In the genomic region with DNA sequence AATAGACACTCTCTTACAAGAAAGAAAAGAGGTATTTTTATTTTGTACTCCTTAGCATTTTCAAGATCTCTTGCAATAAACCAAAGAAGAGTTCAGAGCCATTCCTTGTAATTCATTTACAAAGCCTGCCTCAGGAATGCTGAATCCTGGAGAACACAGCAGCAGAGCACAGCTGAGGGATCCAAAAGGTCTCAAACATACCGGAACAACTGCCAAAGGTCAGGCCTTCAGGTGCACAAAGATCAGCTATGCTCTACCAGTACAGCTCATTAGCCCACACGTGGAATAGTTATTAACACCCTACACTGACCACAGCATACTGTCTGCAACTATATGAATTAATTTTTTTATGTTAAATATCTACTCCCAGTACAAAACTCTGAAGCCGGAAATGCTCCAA, we compare ENCODE assay signal across 20 mouse cellular contexts. TPM values are rescaled to one million over a fixed set of nuclear protein-coding genes. Genes with fewer than 3 reads are reported as not detected.
DNase-seq lines count a peak whose midpoint lies in the region; ATAC-seq and TF ChIP-seq lines count a peak whose summit lies in the region.
"Had no signal": no experiment of that assay in that cellular context is flagged by ENCODE, and none has a peak within 500 bp of the region (broad histone marks: within the 10 kb centered on the region; RNA-seq: fewer than 3 reads in every experiment).

No protein-coding gene starts in this region.

- H3K9me3 ChIP-seq in kidney, postnatal 0 days (replicated peaks; ENCODE audit: low read length) = no peaks in the 10 kb centered on the region
- H3K9me3 ChIP-seq: embryonic facial prominence, embryonic 15.5 days; forebrain, embryonic 10.5 days; heart, embryonic 12.5 days; hindbrain, embryonic 10.5 days had no signal

- no peaks in the 10 kb centered on the region for H3K4me1 ChIP-seq in kidney, postnatal 0 days (replicated peaks; ENCODE audit: insufficient read depth, low read length)
- H3K4me1 ChIP-seq: embryonic facial prominence, embryonic 15.5 days; forebrain, embryonic 10.5 days; heart, embryonic 12.5 days; hindbrain, embryonic 10.5 days had no signal

- H3K4me2 ChIP-seq in kidney, postnatal 0 days (ENCODE audit: low read length) = no peak overlapping the region
- H3K4me2 ChIP-seq: embryonic facial prominence, embryonic 15.5 days; heart, embryonic 12.5 days; hindbrain, embryonic 14.5 days had no signal

- no peaks in the 10 kb centered on the region for H3K27me3 ChIP-seq in kidney, postnatal 0 days (ENCODE audit: insufficient read depth, low read length)
- H3K27me3 ChIP-seq: embryonic facial prominence, embryonic 15.5 days; heart, embryonic 12.5 days had no signal

- 0 out of 2 replicates have a peak, but pooled peaks cover 2% of the 10 kb centered on the region for H3K36me3 ChIP-seq in kidney, postnatal 0 days (ENCODE audit: insufficient read depth, low read length)

- H3K9ac ChIP-seq in kidney, postnatal 0 days (ENCODE audit: low read depth, low read length) = no peak overlapping the region
- H3K9ac ChIP-seq: embryonic facial prominence, embryonic 15.5 days; heart, embryonic 12.5 days; hindbrain, embryonic 14.5 days had no signal

- no peak overlapping the region for H3K27ac ChIP-seq in kidney, postnatal 0 days
- H3K27ac ChIP-seq: embryonic facial prominence, embryonic 15.5 days; forebrain, embryonic 10.5 days; heart, adult 2 months; hindbrain, embryonic 10.5 days; hindbrain, embryonic 14.5 days had no signal

- WGBS in kidney, postnatal 0 days = 67% methylated on average over 3 of the region's 3 CpGs

- no peak overlapping the region for H3K4me3 ChIP-seq in kidney, postnatal 0 days (replicated peaks; ENCODE audit: low read depth, low read length)
- H3K4me3 ChIP-seq: embryonic facial prominence, embryonic 15.5 days; erythroblast, embryonic 14.5 days; forebrain, embryonic 10.5 days; heart, adult 2 months; heart, embryonic 12.5 days; hindbrain, embryonic 10.5 days had no signal

- peak; percentile 69 to 83 for DNase-seq in kidney, adult 8-10 months
- no peak for DNase-seq in kidney, adult 18-20 months
- peak; percentile 25 for DNase-seq in kidney, postnatal 0 days (ENCODE audit: low spot score)
- DNase-seq in kidney, postnatal 25 days = peak; percentile 68 to 84
- DNase-seq in right cerebral cortex, adult 18-20 months = no peak
- no peak for DNase-seq in frontal cortex, postnatal 36 days (ENCODE audit: low spot score in 2 of 2)
- DNase-seq: adrenal gland, adult 2 months; adrenal gland, postnatal 25 days; cerebellum, adult 8-10 months; cerebellum, postnatal 14 days; embryo, embryonic 11 days; gastrocnemius, postnatal 10 days; heart, adult 2 months had no signal

- no peak for TF ChIP-seq CTCF in kidney, postnatal 0 days (IDR thresholded peaks at IDR 0.05; ENCODE audit: low read depth)

- peak; percentile 65 for ATAC-seq in kidney, postnatal 0 days (replicated peaks; ENCODE audit: low FRiP score, low read depth)
- ATAC-seq: forebrain, embryonic 14.5 days had no signal

RNA-seq across cellular contexts. Expression of gene Prdm2, which starts 44.7 kb away (rescaled TPM):
- 8.0 and 8.6 TPM in 2 replicates for polyA plus RNA-seq in kidney, postnatal 0 days (2015; fragmentation: Nextera tagmentation; extraction: Ambion mirVana)

Comparison
In these comparisons a context has a peak if more than half of its experiments do, and no peak if none do; other contexts are left out.
1. DNase-seq: peak in kidney, adult 8-10 months (2 of 2), kidney, postnatal 0 days (single experiment) and kidney, postnatal 25 days (2 of 2); none in kidney, adult 18-20 months (single experiment), right cerebral cortex, adult 18-20 months (single experiment) and frontal cortex, postnatal 36 days (0 of 2).